In genomic region chr8:122630696-122631095, GRCm38 (mm10) we compare ENCODE assay signal across 11 mouse cellular contexts. TPM values are rescaled to one million over a fixed set of nuclear protein-coding genes. Genes with fewer than 3 reads are reported as not detected.
A peak's percentile ranks its signal among the peaks of the same experiment; 100 is the strongest.
DNase-seq lines count a peak whose midpoint lies in the region; ATAC-seq lines count a peak whose summit lies in the region.
"Had no signal": no experiment of that assay in that cellular context is flagged by ENCODE, and none has a peak within 500 bp of the region (broad histone marks: within the 10 kb centered on the region; RNA-seq: fewer than 3 reads in every experiment).

No protein-coding gene starts in this region.

- WGBS in lung, embryonic 16.5 days = 54% methylated on average over 22 of the region's 22 CpGs
- 51% methylated on average over 22 of the region's 22 CpGs for WGBS in hindbrain, embryonic 12.5 days
- WGBS in limb, embryonic 12.5 days = 64% methylated on average over 22 of the region's 22 CpGs

- no peak overlapping the region for H3K9ac ChIP-seq in lung, embryonic 16.5 days (ENCODE audit: low read length)
- H3K9ac ChIP-seq in hindbrain, embryonic 12.5 days = no peak overlapping the region
- peak overlapping the region; percentile 42 for H3K9ac ChIP-seq in limb, embryonic 12.5 days (replicated peaks)
- H3K9ac ChIP-seq: hindbrain, embryonic 15.5 days; liver, embryonic 15.5 days; neural tube, embryonic 12.5 days had no signal

- H3K36me3 ChIP-seq in lung, embryonic 16.5 days (ENCODE audit: control insufficient read depth, insufficient read depth, low read length) = 0 out of 2 replicates have a peak, but pooled peaks cover 4% of the 10 kb centered on the region
- H3K36me3 ChIP-seq in hindbrain, embryonic 12.5 days = peaks cover 43% of the 10 kb centered on the region
- peaks cover 20% of the 10 kb centered on the region for H3K36me3 ChIP-seq in limb, embryonic 12.5 days

- H3K27ac ChIP-seq in lung, embryonic 16.5 days (ENCODE audit: low read length) = no peak overlapping the region
- no peak overlapping the region for H3K27ac ChIP-seq in hindbrain, embryonic 12.5 days
- H3K27ac ChIP-seq in limb, embryonic 12.5 days = no peak overlapping the region
- H3K27ac ChIP-seq: hindbrain, embryonic 15.5 days; liver, embryonic 15.5 days; neural tube, embryonic 12.5 days had no signal

- H3K9me3 ChIP-seq in lung, embryonic 16.5 days (ENCODE audit: control insufficient read depth, low read length) = no peaks in the 10 kb centered on the region
- H3K9me3 ChIP-seq in hindbrain, embryonic 12.5 days (replicated peaks) = no peaks in the 10 kb centered on the region
- H3K9me3 ChIP-seq in limb, embryonic 12.5 days = no peaks in the 10 kb centered on the region
- H3K9me3 ChIP-seq: hindbrain, embryonic 15.5 days; liver, embryonic 15.5 days; neural tube, embryonic 12.5 days had no signal

- H3K4me2 ChIP-seq in lung, embryonic 16.5 days (ENCODE audit: low read depth, low read length) = peak overlapping the region; percentile 27; the same call in 1 of the 2 replicates
- H3K4me2 ChIP-seq in hindbrain, embryonic 12.5 days (replicated peaks) = peak overlapping the region; percentile 24; the same call in 1 of the 2 replicates
- H3K4me2 ChIP-seq in limb, embryonic 12.5 days = peak overlapping the region; percentile 31; the same call in 1 of the 2 replicates
- H3K4me2 ChIP-seq: hindbrain, embryonic 15.5 days; liver, embryonic 15.5 days; neural tube, embryonic 12.5 days had no signal

- ATAC-seq in lung, embryonic 16.5 days (ENCODE audit: low read depth) = peak; percentile 31; the same call in 1 of the 2 replicates
- ATAC-seq in hindbrain, embryonic 12.5 days (ENCODE audit: low FRiP score) = no peak
- no peak for ATAC-seq in limb, embryonic 12.5 days (ENCODE audit: insufficient number of reproducible peaks, insufficient read depth, low FRiP score, low TSS enrichment, low read depth)

- H3K27me3 ChIP-seq in lung, embryonic 16.5 days (ENCODE audit: control insufficient read depth, insufficient read depth, low read depth, low read length) = peaks cover 3% of the 10 kb centered on the region; the same call in 1 of the 2 replicates
- H3K27me3 ChIP-seq in hindbrain, embryonic 12.5 days = peaks cover 7% of the 10 kb centered on the region; the same call in 1 of the 2 replicates
- peaks cover 10% of the 10 kb centered on the region; the same call in 1 of the 2 replicates for H3K27me3 ChIP-seq in limb, embryonic 12.5 days
- H3K27me3 ChIP-seq: hindbrain, embryonic 15.5 days; neural tube, embryonic 12.5 days had no signal

- 0 out of 2 replicates have a peak overlapping the region, but pooled peaks have one; percentile 8 for H3K4me3 ChIP-seq in lung, embryonic 16.5 days (ENCODE audit: low read length)
- no peak overlapping the region for H3K4me3 ChIP-seq in hindbrain, embryonic 12.5 days
- H3K4me3 ChIP-seq in limb, embryonic 12.5 days (replicated peaks) = no peak overlapping the region
- H3K4me3 ChIP-seq: hindbrain, embryonic 15.5 days; liver, embryonic 15.5 days; neural tube, embryonic 12.5 days had no signal

- no peaks in the 10 kb centered on the region for H3K4me1 ChIP-seq in lung, embryonic 16.5 days (replicated peaks; ENCODE audit: control insufficient read depth, insufficient read depth, low read length)
- H3K4me1 ChIP-seq in hindbrain, embryonic 12.5 days = peaks cover 12% of the 10 kb centered on the region; the same call in 1 of the 2 replicates
- peaks cover 9% of the 10 kb centered on the region for H3K4me1 ChIP-seq in limb, embryonic 12.5 days (replicated peaks)
- H3K4me1 ChIP-seq: neural tube, embryonic 12.5 days had no signal

- DNase-seq in cerebellum, postnatal 25 days = peak; percentile 46 to 50
- DNase-seq in cerebellum, postnatal 36 days = no peak
- no peak for DNase-seq in lung, postnatal 14 days
- DNase-seq in urinary bladder, postnatal 10 days (ENCODE audit: low spot score) = no peak
- no peak for DNase-seq in right cerebral cortex, postnatal 4 days

RNA-seq across cellular contexts. Expression of gene Pabpn1l, which starts 8.2 kb away (rescaled TPM):
- polyA plus RNA-seq in lung, embryonic 16.5 days (2015; fragmentation: Nextera tagmentation; extraction: Ambion mirVana) = not detected in 2 replicates
- polyA plus RNA-seq in hindbrain, embryonic 12.5 days (2016; fragmentation: Nextera tagmentation; extraction: Ambion mirVana) = not detected in 2 replicates
- polyA plus RNA-seq in limb, embryonic 12.5 days (2016; fragmentation: Nextera tagmentation; extraction: Ambion mirVana) = not detected in 2 replicates
- polyA plus RNA-seq: hindbrain, embryonic 15.5 days; liver, embryonic 15.5 days; neural tube, embryonic 12.5 days had no signal

RNA-seq across cellular contexts. Expression of gene Trappc2l, which starts 19.3 kb away (rescaled TPM):
- polyA plus RNA-seq in lung, embryonic 16.5 days (2015; fragmentation: Nextera tagmentation; extraction: Ambion mirVana) = 48.0 and 62.6 TPM in 2 replicates
- polyA plus RNA-seq in hindbrain, embryonic 12.5 days (2016; fragmentation: Nextera tagmentation; extraction: Ambion mirVana) = 48.2 and 52.6 TPM in 2 replicates
- 39.0 and 48.0 TPM in 2 replicates for polyA plus RNA-seq in limb, embryonic 12.5 days (2016; fragmentation: Nextera tagmentation; extraction: Ambion mirVana)

RNA-seq across cellular contexts. Expression of gene Galns, which starts 19.4 kb away (rescaled TPM):
- 15.0 and 15.2 TPM in 2 replicates for polyA plus RNA-seq in lung, embryonic 16.5 days (2015; fragmentation: Nextera tagmentation; extraction: Ambion mirVana)
- polyA plus RNA-seq in hindbrain, embryonic 12.5 days (2016; fragmentation: Nextera tagmentation; extraction: Ambion mirVana) = 6.3 and 6.9 TPM in 2 replicates
- polyA plus RNA-seq in limb, embryonic 12.5 days (2016; fragmentation: Nextera tagmentation; extraction: Ambion mirVana) = 5.9 and 8.4 TPM in 2 replicates

RNA-seq across cellular contexts. Expression of gene Aprt, which starts 54.0 kb away (rescaled TPM):
- 279 and 290 TPM in 2 replicates for polyA plus RNA-seq in lung, embryonic 16.5 days (2015; fragmentation: Nextera tagmentation; extraction: Ambion mirVana)
- polyA plus RNA-seq in hindbrain, embryonic 12.5 days (2016; fragmentation: Nextera tagmentation; extraction: Ambion mirVana) = 160 and 185 TPM in 2 replicates
- polyA plus RNA-seq in limb, embryonic 12.5 days (2016; fragmentation: Nextera tagmentation; extraction: Ambion mirVana) = 299 and 305 TPM in 2 replicates

Comparison
In these comparisons a context has a peak if more than half of its experiments do, and no peak if none do; other contexts are left out.
1. DNase-seq: peak in cerebellum, postnatal 25 days (2 of 2); none in cerebellum, postnatal 36 days (0 of 2), lung, postnatal 14 days (single experiment), urinary bladder, postnatal 10 days (single experiment) and right cerebral cortex, postnatal 4 days (single experiment).
2. Peak in every context shown above with its lines, with median percentiles within 50 percentile points of each other: H3K4me2 ChIP-seq.